Mouse (Mus musculus): ENCODE data around the gene 9830107B12Rik. TPM values are rescaled to one million over a fixed set of nuclear protein-coding genes. Genes with fewer than 3 reads are reported as not detected.

9830107B12Rik gene
- polyA plus RNA-seq (2014; fragmentation: Illumina TruSeq; extraction: RNeasy Lipid Tissue Mini Kit (QIAGEN cat#74804); ENCODE audit: low read depth, low replicate concordance) = not detected

DNA sequence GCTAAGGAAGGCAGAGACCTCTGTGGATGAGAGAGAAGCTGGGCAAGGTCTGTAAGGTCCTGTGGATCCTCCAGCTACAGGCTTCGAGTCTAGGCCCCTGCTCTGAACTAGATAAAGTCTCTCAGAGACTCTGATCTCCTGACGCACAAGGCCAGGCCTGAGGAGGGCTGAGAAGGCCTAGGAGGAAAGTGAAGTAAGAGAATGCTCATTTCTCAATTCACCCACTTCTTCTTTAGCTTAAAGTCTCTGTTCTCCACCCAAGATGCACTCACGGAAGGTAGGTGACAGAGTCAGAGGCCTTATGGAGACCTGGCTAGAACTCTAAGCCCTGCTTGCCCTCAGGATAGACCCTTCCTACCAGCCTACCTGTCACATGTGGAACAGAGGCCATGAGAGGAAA lies at the start of gene 9830107B12Rik:
Gene 9830107B12Rik, minus strand, starts transcription at position 149 of the 400 bp plus-strand sequence.

DNA sequence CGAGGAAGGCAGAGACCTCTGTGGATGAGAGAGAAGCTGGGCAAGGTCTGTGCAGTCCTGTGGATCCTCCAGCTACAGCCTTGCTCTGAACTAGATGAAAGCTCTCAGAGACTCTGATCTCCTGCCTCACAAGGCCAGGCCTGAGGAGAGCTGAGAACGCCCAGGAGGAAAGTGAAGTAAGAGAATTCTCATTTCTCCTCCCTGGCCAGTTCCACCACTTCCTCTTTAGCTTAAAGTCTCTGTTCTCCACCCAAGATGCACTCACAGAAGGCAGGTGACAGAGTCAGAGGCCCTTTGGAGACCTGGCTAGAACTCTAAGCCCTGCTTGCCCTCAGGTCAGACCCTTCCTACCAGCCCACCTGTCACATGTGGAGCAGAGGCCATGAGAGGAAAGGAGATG lies 21.0 kb upstream of the 9830107B12Rik start, which contains the start of gene A530064D06Rik:
Gene A530064D06Rik, minus strand, starts transcription at position 173 of the 400 bp plus-strand sequence.

DNA sequence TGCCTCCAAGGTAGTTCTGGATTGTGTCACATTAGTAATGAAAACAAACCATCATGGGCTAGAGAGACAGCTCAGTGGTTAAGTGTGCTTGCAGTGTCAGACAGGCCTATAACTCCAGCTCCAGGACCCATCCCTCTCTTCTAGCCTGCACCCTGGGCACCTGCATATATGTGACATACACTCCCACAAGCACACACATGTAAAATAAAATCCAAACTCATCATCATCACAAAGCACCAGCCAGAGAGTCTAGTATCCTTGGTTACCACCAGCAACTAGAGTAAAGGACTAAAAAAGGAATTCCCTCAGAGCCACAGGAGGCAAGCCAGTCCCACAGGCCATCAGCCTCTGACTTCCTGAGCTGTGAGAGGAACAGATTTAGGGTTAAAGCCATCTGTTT lies 57.0 kb downstream of the 9830107B12Rik start, which contains the start of gene 1700067P10Rik:
Gene 1700067P10Rik, plus strand, starts transcription at position 301 of the 400 bp plus-strand sequence.

Other genes with a start within 250 kb of the 9830107B12Rik start
- 0.35 TPM for gene Foxp4, start 221.6 kb downstream of the 9830107B12Rik start, polyA plus RNA-seq (2014; fragmentation: Illumina TruSeq; extraction: RNeasy Lipid Tissue Mini Kit (QIAGEN cat#74804); ENCODE audit: low read depth, low replicate concordance)
- gene 1700122O11Rik, start 108.0 kb downstream of the 9830107B12Rik start, polyA plus RNA-seq (2014; fragmentation: Illumina TruSeq; extraction: RNeasy Lipid Tissue Mini Kit (QIAGEN cat#74804); ENCODE audit: low read depth, low replicate concordance) = not detected
- not detected for gene 1700067P10Rik, start 56.9 kb downstream of the 9830107B12Rik start, polyA plus RNA-seq (2014; fragmentation: Illumina TruSeq; extraction: RNeasy Lipid Tissue Mini Kit (QIAGEN cat#74804); ENCODE audit: low read depth, low replicate concordance)
- 0.47 TPM for gene A530064D06Rik, start 21.0 kb upstream of the 9830107B12Rik start, polyA plus RNA-seq (2014; fragmentation: Illumina TruSeq; extraction: RNeasy Lipid Tissue Mini Kit (QIAGEN cat#74804); ENCODE audit: low read depth, low replicate concordance)
- not detected for gene Trem1, start 86.5 kb upstream of the 9830107B12Rik start, polyA plus RNA-seq (2014; fragmentation: Illumina TruSeq; extraction: RNeasy Lipid Tissue Mini Kit (QIAGEN cat#74804); ENCODE audit: low read depth, low replicate concordance)
- gene Trem3, start 101.5 kb upstream of the 9830107B12Rik start, polyA plus RNA-seq (2014; fragmentation: Illumina TruSeq; extraction: RNeasy Lipid Tissue Mini Kit (QIAGEN cat#74804); ENCODE audit: low read depth, low replicate concordance) = not detected
- gene Treml4, start 118.0 kb upstream of the 9830107B12Rik start, polyA plus RNA-seq (2014; fragmentation: Illumina TruSeq; extraction: RNeasy Lipid Tissue Mini Kit (QIAGEN cat#74804); ENCODE audit: low read depth, low replicate concordance) = 0.41 TPM
- gene Treml2, start 153.2 kb upstream of the 9830107B12Rik start, polyA plus RNA-seq (2014; fragmentation: Illumina TruSeq; extraction: RNeasy Lipid Tissue Mini Kit (QIAGEN cat#74804); ENCODE audit: low read depth, low replicate concordance) = 0.79 TPM
- 0.19 TPM for gene B430306N03Rik, start 169.9 kb upstream of the 9830107B12Rik start, polyA plus RNA-seq (2014; fragmentation: Illumina TruSeq; extraction: RNeasy Lipid Tissue Mini Kit (QIAGEN cat#74804); ENCODE audit: low read depth, low replicate concordance)
- 0.13 TPM for gene Trem2, start 200.1 kb upstream of the 9830107B12Rik start, polyA plus RNA-seq (2014; fragmentation: Illumina TruSeq; extraction: RNeasy Lipid Tissue Mini Kit (QIAGEN cat#74804); ENCODE audit: low read depth, low replicate concordance)
- gene Treml1, start 213.6 kb upstream of the 9830107B12Rik start, polyA plus RNA-seq (2014; fragmentation: Illumina TruSeq; extraction: RNeasy Lipid Tissue Mini Kit (QIAGEN cat#74804); ENCODE audit: low read depth, low replicate concordance) = not detected